Mouse (Mus musculus): ENCODE results near the gene Elovl1.
A peak's percentile ranks its signal among the peaks of the same experiment; 100 is the strongest.

The Elovl1 gene

DNA sequence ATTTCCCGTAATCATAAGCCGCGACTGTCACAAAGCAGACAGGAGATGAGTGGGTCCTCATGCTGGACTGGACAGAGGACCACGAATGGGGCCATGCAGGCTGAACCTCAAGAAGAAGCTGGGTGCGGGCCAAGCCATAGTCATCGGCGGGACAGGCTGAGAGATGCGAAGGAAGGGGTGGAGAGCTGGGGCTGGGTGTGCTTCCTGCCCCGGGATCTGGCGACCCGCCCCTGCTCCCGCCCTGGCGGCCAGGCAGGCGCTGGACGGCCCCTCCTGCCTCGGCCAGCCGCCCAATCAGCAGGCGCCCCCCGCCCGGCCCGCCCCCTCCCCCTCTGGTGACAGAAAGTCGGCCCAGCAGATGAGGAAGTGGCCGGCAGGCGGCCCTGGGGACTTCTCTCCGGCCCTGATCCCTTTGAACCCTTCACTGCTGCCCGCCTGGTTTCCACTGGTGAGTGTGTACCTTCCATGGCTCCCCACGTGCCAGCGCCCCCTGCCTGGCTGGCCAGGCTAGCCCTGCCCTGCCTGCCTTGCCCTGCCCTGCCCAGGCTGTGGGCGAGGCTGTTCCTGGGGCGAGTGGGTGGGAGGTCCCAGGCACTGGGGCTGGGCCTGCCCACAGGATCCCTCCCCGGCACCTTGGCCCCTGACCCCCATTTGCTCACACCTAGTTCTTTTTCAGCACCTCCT is at the start of gene Elovl1:
Gene Elovl1 (plus strand): TSS at position 326 of the 684 bp plus-strand sequence.
- peak; percentile 92 for DNase-seq (ENCODE audit: low spot score)

DNA sequence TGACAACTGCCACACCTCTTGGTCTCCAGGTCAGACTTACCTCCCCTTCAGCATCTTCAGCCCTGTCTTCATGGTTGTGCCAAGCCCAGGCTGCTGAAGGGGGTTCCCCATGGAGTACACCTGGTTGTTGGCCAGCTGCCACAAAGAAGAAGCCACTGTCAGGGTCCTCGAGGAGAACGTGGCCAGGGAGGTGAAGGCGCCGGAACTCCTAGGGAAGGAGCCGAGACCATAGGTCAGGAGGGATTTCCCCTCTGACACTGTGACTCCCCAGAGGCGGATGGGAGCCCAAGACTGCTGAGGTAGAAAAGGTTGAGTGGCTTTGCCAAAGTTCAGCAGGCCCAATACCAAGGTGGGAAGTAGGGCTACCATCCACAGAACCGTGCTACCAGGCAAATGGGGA is 44.6 kb upstream of the Elovl1 start:
- no peak for DNase-seq (ENCODE audit: low spot score)

DNA sequence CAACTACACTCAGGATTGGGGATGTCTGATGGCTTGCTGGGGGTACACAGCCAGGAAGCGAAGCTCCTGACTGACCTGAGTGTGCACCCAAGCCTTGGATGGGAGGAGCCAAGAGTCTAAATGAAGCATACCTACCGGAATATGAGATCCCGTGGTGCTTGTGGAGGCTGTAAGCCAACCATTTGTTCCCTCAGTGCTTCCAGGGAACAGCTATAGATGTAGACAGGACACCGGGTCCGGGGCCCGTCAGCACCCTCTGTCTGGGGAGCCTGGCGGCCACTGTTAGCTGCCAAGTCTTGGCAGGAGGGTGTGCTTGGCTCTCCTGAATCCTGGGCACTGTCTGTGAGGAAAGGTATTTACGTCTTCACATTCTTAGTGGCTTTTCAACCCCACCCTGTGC is 40.6 kb upstream of the Elovl1 start:
- DNase-seq (ENCODE audit: low spot score): no peak

DNA sequence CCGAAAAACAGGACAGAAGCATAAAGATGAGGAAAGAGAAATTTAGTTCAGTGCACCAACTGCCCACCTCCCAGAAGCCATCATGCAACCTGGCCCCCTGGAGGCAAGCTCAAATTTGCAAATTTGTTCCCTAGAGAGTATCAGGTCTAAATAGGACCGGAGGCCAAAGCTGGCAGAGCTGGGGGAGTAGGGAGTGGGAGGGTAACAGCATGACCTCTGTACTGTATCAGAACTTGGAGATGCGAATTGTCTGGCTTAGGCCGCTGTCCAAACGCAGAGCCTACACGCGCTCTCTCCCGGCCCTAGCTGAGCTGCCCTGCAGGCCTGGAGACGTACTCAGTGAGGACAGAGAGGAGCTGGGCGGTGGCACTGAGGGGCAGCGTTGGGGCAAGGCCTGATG is 37.7 kb upstream of the Elovl1 start:
- DNase-seq (ENCODE audit: low spot score): peak; percentile 78

DNA sequence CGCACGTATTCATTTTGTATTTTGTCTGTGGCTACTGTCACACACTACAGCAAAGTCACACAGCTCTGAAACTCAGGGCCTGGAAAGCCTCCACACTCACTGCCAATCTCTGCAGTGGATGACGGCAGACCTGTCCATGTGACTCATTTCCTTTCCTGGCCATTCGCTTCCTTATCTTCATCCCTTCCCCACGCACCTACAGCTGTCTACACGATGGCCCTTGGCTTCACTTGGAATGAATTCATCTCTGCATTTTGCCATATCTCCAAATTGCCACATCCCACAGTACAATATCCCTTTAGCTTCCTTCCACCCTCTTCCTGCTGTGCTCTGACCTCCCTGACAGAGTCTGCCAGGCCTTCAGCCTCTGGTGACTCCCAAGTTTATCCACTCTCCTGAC is 33.4 kb upstream of the Elovl1 start:
- DNase-seq (ENCODE audit: low spot score): no peak

DNA sequence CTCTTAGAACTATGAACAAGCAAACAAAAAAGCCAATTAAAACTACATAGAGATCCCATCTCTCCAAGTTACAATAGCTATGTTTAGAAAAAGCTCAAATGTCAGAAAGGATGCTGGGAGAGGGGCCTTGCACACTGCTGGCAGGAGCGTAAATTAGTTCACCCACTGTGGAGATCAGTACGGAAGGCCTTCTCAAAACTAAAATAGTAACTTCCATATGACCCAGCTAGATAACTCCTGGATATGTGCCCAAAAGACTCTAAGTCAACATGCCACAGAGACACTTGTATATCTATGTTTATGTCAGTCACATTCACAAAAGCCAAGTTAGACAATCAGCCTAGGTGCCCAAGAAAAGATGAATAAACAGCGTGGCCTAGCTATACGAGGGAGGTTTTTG is 32.6 kb upstream of the Elovl1 start:
- DNase-seq (ENCODE audit: low spot score): no peak

DNA sequence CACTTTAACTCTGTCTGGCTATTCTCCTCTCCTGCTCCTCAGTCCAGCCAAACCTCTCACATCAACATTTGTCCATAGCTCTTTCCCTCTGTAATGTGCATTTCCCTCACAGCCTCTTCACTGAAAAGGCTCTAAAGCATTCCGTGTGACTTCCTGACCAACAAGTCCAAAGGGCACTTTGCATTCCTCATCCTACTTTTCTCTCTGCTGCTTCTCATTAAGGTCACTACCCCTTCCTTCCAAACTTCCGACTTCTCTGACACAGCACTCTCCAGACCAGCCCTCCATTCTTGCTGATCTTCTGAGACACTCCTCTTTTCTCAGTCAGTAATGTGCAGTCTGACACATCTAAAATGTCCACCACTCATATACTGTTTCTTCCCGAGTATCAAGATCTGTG is 31.5 kb upstream of the Elovl1 start:
- DNase-seq (ENCODE audit: low spot score): no peak

DNA sequence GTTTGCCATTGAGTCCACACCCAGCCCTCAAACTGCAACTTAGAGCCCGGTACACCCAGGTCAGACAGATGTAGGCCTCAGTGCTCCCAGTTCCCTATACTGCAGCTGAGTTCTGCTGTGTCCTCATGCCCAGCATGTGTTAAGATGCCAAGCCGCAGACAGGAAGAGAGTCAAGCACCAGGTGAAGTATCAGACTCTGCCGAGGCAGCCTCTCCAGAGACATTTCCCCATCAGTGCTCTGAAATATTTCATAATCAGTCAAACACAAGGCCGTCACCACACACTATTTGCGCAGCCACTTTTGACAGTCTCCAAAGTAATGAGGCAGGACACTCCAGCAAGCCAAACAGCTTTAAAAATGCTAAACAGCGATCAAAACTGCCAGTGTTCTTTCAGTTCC is 29.5 kb upstream of the Elovl1 start:
- DNase-seq (ENCODE audit: low spot score): no peak

DNA sequence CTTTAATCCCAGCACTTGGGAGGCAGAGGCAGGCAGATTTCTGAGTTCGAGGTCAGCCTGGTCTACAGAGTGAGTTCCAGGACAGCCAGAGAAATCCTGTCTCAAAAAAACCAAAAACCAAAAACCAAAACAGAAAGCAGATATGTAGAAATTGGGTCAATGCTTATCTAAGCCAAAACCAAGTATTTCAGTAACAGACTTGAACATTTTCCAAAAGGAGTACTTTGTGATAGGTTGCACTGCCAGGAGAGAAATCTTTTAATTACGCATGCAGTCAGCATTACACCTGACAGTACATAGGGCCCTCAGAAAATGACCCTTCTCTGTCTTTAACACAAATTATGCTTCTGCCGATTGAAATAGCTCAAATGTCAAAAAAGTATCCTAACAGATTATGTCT is 26.5 kb upstream of the Elovl1 start:
- DNase-seq (ENCODE audit: low spot score): no peak

DNA sequence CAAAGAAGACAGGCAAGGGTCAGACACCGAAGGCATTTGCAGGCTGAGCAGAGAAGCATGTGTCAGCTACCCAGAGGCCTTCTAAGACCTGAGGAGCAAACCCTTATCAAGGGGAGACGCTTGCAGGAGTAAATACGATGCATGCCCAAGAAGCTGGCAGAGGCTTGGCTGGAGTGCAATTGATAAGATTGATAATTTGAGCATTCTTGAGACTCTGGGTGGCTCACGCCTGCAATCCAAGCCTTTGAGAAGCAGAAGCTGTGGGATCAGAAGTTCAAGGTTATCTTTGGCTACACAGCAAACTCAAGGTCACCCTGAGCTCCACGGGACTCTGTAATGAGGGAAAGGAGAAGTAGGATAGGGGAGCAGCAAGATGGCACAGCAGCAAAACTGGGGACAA is 26.0 kb upstream of the Elovl1 start:
- no peak for DNase-seq (ENCODE audit: low spot score)

DNA sequence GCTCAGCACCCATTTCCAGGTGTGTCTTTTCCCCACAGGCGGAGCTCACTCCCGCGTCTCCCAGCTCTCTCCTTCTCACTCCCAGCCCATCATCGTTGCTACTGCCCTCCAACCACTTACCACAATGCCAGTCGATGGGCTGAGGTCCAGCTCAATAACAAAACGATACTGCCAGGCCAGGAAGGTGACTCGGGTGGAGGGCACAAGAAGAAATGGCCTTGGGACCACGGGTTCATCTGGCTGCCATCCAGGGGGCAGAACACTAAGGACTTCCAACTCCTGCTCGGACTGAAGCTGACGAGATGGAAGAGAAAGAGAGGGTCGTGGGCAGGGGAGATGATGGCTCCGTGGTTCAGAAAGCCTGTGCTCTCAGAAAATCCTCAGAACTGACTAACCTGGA is 25.2 kb upstream of the Elovl1 start:
- peak; percentile 73 for DNase-seq (ENCODE audit: low spot score)

DNA sequence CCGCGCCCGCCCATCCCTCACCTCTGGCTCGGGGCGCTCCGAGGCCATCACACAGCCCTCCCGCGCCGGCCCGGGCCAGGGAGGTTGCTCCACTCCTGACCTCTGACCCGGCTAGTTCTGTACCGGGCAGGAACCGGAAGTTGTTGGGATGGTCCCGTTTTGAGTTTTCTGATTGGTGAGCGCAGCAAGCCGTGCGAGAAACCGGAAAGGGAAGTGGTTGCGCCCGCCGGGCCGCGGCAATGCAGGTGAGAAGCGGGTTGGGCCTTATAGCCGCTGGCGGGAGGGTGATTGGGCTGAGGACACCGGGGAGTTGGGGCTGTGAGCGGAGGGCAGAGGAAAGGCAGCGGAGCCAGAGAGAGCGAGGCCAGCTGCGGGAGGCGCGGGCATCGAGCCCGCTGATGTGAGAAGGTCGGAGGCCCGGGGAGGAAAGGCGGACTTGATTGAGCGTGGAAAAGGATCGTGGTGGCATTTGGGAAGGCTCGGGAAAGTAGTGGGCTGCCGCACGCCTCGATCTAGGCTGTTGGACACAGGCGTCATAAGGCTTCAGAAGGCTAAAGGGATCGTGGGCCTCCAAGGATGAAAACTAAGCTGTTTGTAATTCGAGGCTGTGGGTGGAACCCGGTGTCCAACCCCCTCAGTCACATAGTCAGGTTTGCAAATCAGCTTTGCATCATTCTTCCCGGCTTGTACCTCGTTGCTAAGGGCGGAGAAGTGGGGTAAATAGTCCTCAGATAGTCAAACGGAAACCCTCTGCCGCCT is 18.6 kb upstream of the Elovl1 start, which contains the start of the genes Szt2 and Med8:
Gene Szt2 (minus strand): TSS at position 132 of the 759 bp plus-strand sequence.
Gene Med8 (plus strand): TSS at position 196 of the 759 bp plus-strand sequence.
- peak; percentile 89 for DNase-seq (ENCODE audit: low spot score)

DNA sequence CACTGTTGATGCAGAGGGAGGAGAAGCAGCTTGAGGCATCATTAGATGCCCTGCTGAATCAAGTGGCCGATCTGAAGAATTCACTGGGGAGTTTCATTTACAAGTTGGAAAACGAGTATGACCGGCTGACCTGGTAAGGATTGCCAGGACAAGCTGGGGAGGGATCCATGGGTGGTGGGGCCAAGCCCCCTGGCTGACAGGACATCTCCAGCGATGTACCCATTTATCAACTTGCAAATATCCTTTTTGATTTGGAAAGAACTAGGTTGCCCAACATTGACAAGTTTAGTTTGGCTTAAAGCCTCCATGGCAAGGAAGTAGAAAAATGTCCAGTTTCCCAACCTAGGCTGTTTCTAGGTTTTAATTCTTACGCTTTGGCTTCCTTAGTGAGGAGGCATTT is 17.0 kb upstream of the Elovl1 start:
- DNase-seq (ENCODE audit: low spot score): no peak

DNA sequence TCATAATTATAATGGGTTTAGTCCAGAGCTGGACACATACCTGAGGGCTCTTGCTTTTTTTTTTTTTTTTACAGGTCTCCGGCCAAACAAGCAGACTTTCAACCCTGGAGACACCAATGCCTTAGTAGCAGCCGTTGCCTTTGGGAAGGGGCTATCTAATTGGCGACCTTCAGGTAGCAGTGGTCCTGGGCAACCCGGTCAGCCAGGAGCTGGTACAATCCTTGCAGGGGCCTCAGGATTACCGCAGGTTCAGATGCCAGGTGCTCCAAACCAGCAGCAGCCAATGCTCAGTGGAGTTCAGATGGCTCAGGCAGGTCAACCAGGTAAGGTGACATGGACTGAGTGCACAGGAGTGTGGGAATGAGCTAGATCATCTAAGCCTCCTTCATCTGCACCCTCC is 14.3 kb upstream of the Elovl1 start:
- no peak for DNase-seq (ENCODE audit: low spot score)

DNA sequence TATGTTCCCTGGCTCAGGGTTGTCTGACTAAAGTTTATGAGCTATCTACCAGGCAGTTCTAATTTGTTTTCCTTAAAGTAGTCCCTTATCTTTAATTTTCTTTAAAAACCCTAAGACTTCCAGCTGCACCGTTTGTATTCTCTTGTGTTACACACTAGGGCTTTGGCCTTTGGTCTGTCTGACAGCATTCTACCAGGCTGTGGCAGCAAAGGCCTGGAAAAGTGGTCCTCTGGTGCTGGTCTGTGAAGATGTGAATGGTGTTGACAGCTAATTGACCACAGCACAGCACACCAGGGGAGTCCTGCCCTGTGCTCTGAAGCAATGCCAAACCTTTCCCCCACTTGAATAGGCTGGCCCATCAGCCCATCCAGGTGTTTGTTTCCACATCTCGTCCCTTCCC is 12.1 kb upstream of the Elovl1 start:
- no peak for DNase-seq (ENCODE audit: low spot score)

DNA sequence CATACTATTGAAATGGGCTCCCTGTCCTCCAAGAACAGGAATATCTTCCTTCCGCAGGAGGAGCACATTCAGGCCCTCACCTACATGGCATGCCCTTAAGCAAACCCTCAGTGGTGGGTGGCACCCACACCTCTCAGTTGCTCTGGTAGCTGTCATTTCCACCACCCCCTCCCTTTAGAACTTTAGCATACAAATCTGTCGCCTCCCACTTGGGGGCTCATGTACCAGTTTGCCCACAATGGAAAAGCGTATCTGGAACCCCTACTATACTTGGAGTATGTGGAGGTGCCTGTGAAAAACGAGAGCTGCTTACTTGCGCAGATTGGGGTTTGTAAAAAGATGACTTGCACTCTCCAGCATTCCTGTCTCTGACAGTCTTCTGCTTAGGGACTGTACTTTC is 11.6 kb upstream of the Elovl1 start:
- no peak for DNase-seq (ENCODE audit: low spot score)

DNA sequence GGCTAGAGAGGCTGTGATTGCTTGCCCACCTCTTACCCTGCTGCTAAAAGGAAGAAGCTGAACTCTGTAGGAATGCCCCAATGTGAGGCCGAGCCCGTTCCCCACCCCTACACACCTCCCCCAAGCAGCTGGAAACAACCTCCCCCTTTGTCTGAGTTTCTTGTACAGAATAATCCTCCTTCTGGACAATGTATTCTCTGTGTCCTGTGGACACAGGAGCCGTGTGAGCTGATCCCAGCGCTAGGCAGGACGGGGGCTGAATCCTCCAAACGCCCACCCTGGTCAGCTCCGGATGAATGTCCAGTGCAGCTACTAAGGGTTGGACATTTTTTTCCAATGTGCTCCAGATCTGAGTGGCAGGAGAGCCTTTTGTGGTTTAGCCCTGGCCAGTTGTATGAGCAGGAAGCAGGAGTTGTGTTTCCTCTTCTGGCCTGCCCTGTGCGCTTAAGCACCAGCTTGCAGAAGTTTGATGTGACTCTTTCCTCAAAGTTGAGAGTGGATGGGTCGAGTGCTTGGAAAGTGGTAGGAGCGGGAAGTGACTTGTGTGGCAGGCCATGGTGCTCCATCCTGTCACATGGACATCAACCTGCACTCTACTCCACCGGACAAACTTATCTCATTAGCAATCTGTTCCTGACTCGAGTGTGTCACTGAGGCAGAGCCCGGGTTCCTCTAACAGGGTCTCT is 10.6 kb upstream of the Elovl1 start:
- DNase-seq (ENCODE audit: low spot score): no peak

DNA sequence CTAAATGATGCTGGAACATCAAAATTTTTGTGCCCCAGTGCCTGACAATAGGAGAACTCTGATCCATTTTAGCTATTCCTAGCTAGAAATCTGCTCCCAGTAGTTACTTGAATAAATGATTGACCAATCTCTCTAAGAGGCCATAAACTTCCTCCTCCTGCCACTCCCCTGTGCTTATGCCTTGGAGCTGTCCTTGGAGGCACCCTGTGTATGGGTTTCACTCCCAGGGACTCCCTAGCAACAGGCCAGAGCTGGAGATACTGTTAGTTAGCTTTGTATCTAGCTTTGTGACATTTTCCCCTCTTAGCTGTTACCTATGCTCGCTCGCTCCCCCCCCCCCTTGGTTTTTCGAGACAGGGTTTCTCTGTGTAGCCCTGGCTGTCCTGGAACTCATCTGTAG is 6.5 kb upstream of the Elovl1 start:
- no peak for DNase-seq (ENCODE audit: low spot score)

DNA sequence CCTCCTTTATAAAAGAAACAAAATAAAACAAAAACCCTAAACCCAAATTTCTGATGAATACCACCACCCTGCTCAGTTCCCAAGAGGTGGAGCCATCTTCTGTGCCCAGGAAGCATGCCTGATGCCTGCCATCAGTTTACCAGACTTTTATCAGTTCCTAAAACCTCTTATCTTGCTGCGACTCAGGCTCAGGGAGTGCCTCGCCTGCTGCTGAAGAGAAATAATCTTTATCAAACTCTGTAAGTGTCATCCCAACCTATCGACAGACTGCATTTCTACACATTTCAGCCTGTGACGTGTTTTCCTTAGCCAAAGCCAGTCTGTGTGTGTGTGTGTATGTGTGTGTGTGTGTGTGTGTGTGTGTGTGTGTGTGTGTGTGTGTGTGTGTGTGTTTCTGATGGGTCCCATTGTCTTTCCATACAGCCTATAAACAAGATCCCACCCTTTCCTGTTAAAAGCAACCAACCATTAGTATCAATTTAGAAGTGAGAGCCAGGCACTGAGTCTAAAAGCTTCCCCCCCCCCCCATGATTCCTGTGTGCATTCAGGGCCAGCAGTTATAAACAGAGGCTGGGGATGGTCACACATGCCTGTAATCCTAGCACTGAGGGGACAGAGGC is 3.2 kb upstream of the Elovl1 start:
- no peak for DNase-seq (ENCODE audit: low spot score)

DNA sequence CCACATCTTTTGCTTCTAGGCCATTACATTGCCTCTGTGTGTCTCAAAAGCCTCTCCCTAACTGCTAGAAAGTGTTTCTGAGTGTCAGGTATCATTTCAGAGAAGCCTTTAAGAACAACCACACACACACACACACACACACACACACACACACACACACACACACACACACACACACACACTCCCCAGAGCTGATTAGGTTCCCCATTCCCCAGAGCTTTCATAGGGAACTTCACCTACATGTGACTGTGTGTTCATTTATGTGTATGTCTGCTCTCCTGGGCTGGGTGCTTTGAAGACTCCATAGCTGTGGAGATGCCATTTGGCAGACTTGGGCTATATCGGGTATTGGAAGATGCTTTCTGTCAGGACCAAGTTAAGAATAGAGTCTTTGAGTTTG is 2.5 kb upstream of the Elovl1 start:
- DNase-seq (ENCODE audit: low spot score): no peak

DNA sequence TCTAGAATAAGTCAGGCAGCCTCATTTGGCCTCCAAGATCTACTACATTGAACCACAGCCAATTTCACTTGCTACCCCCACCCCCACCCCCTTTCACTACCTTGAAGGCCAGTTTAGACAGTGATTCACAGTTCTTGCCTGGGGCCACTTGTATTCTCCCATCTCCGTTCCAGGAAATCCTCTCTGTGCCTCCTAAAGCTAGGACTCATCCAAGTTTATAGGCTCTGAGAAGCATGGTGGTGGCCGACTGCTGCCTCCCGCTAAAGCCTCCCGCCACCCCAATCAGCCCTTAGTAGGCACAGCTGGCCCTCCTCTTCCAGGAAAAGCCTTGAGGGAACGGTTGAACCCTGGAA is 502 bp upstream of the Elovl1 start:
- no peak for DNase-seq (ENCODE audit: low spot score)

DNA sequence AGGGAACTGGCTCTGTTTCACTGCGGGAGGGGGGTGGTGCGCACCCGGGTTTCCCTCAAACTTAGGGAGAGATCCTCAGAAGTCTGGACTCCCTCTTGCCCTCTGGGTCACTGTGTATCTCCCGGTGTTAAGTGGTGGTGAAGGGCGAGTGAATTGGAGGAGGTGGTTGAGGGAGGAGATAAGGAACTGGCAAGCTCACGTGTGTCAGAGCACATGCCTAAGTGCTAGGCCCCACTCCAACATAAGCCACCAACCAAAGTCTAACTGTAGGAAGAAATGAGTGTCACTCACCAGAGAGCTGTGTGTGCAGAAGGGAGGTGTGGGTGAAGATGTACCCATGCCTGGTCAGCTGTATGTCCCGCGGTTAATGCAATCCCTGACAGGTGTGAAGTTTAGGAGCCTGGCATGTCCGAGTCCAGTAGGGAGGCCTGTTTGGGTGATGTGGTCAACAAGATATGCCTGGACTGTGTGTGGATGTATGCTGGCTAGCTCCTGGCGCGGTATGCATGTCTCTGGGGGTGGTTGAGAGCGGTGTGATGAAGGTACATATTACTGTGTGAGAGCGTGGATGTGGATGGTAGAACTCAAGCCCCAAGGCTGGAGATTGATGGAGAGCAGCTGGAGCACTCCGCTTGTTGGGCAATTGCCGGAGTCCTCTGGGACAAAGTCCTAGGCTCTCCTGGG is 780 bp downstream of the Elovl1 start:
- no peak for DNase-seq (ENCODE audit: low spot score)

Data from testis, postnatal 10 days (tissue).